In genomic region chr3:34660542-34661290, GRCm38 (mm10) we compare ENCODE assay signal across 17 mouse cellular contexts. TPM values are rescaled to one million over a fixed set of nuclear protein-coding genes. Genes with fewer than 3 reads are reported as not detected.
DNase-seq lines count a peak whose midpoint lies in the region; ATAC-seq and TF ChIP-seq lines count a peak whose summit lies in the region.
"Had no signal": no experiment of that assay in that cellular context is flagged by ENCODE, and none has a peak within 500 bp of the region (broad histone marks: within the 10 kb centered on the region; RNA-seq: fewer than 3 reads in every experiment).

No protein-coding gene starts in this region.

- TF ChIP-seq CTCF in E14TG2a.4 (conservative IDR thresholded peaks at IDR 0.05; ENCODE audit: low read length): no peak

- H3K4me2 ChIP-seq in embryonic facial prominence, embryonic 11.5 days (ENCODE audit: low read depth, low read length): no peak overlapping the region
- peak overlapping the region; percentile 69 for H3K4me2 ChIP-seq in hindbrain, embryonic 14.5 days (replicated peaks)
- H3K4me2 ChIP-seq in neural tube, embryonic 11.5 days (ENCODE audit: low read depth): peak overlapping the region; percentile 83
- H3K4me2 ChIP-seq: liver, embryonic 11.5 days had no signal

- H3K27ac ChIP-seq in embryonic facial prominence, embryonic 11.5 days (replicated peaks; ENCODE audit: low read depth, low read length): no peak overlapping the region
- H3K27ac ChIP-seq in hindbrain, embryonic 14.5 days: peak overlapping the region; percentile 90
- peak overlapping the region; percentile 98 for H3K27ac ChIP-seq in neural tube, embryonic 11.5 days (ENCODE audit: low read depth, low read length)
- H3K27ac ChIP-seq: kidney, postnatal 0 days had no signal

- peak overlapping the region; percentile 45 for H3K4me3 ChIP-seq in E14TG2a.4 (replicated peaks; ENCODE audit: low read length)
- no peak overlapping the region for H3K4me3 ChIP-seq in embryonic facial prominence, embryonic 11.5 days (ENCODE audit: low read depth, low read length)
- no peak overlapping the region; the same call in 1 of the 2 replicates for H3K4me3 ChIP-seq in hindbrain, embryonic 14.5 days (replicated peaks; ENCODE audit: low read length)
- H3K4me3 ChIP-seq in neural tube, embryonic 11.5 days (ENCODE audit: low read depth, low read length): peak overlapping the region; percentile 1; the same call in 1 of the 2 replicates

- H3K9ac ChIP-seq in embryonic facial prominence, embryonic 11.5 days (replicated peaks; ENCODE audit: low read length): 0 out of 2 replicates have a peak overlapping the region, but pooled peaks have one; percentile 13
- 0 out of 2 replicates have a peak overlapping the region, but pooled peaks have one; percentile 61 for H3K9ac ChIP-seq in hindbrain, embryonic 14.5 days
- H3K9ac ChIP-seq in neural tube, embryonic 11.5 days (ENCODE audit: low read length): peak overlapping the region; percentile 74

- ATAC-seq in embryonic facial prominence, embryonic 11.5 days (replicated peaks; ENCODE audit: insufficient number of reproducible peaks, low FRiP score, low TSS enrichment, low read depth): no peak
- no peak for ATAC-seq in hindbrain, embryonic 14.5 days (ENCODE audit: low FRiP score)
- ATAC-seq in neural tube, embryonic 11.5 days (ENCODE audit: insufficient read depth, low FRiP score, low TSS enrichment): no peak
- ATAC-seq: Patski had no signal

- DNase-seq in embryonic facial prominence, embryonic 11.5 days (ENCODE audit: low spot score): no peak
- no peak for DNase-seq in hindbrain, embryonic 14.5 days (ENCODE audit: low spot score)
- DNase-seq in neural tube, embryonic 11.5 days (ENCODE audit: low spot score): peak; percentile 50
- no peak for DNase-seq in thymus, postnatal 0 days (ENCODE audit: low spot score)
- no peak for DNase-seq in heart, adult 18-20 months
- DNase-seq in kidney, adult 8-10 months: no peak
- no peak for DNase-seq in heart, postnatal 14 days
- DNase-seq: adrenal gland, postnatal 25 days; cerebellum, adult 11 months; gastrocnemius, postnatal 25 days; lung, postnatal 14 days had no signal

- H3K9me3 ChIP-seq in E14TG2a.4 (ENCODE audit: low read length): no peaks in the 10 kb centered on the region
- no peaks in the 10 kb centered on the region for H3K9me3 ChIP-seq in embryonic facial prominence, embryonic 11.5 days (replicated peaks; ENCODE audit: control insufficient read depth, low read length)
- H3K9me3 ChIP-seq in hindbrain, embryonic 14.5 days (ENCODE audit: control insufficient read depth, low read length): no peaks in the 10 kb centered on the region
- no peaks in the 10 kb centered on the region for H3K9me3 ChIP-seq in neural tube, embryonic 11.5 days (ENCODE audit: control insufficient read depth, low read length)

- peaks cover 96% of the 10 kb centered on the region for H3K4me1 ChIP-seq in E14TG2a.4 (replicated peaks; ENCODE audit: low read depth, low read length)
- no peaks in the 10 kb centered on the region; the same call in none of the 2 replicates for H3K4me1 ChIP-seq in embryonic facial prominence, embryonic 11.5 days (ENCODE audit: control insufficient read depth, insufficient read depth, low read length)
- peaks cover 5% of the 10 kb centered on the region for H3K4me1 ChIP-seq in hindbrain, embryonic 14.5 days (replicated peaks; ENCODE audit: control insufficient read depth, insufficient read depth, low read length)
- H3K4me1 ChIP-seq in neural tube, embryonic 11.5 days (ENCODE audit: control insufficient read depth, insufficient read depth, low read length): peaks cover 34% of the 10 kb centered on the region

- intact Hi-C loops in heart, postnatal 14 days (cut with DNase I): no loop called here

- peaks cover 24% of the 10 kb centered on the region for H3K27me3 ChIP-seq in E14TG2a.4 (ENCODE audit: insufficient read depth, low read length)
- peaks cover 68% of the 10 kb centered on the region for H3K27me3 ChIP-seq in embryonic facial prominence, embryonic 11.5 days (ENCODE audit: control insufficient read depth, insufficient read depth, low read length)
- peaks cover 54% of the 10 kb centered on the region for H3K27me3 ChIP-seq in hindbrain, embryonic 14.5 days (ENCODE audit: control insufficient read depth, insufficient read depth, low read length)
- peaks cover 43% of the 10 kb centered on the region for H3K27me3 ChIP-seq in neural tube, embryonic 11.5 days (ENCODE audit: control insufficient read depth, insufficient read depth, low read length)

- peaks cover 44% of the 10 kb centered on the region for H3K36me3 ChIP-seq in E14TG2a.4 (ENCODE audit: insufficient read depth, low read length)
- no peaks in the 10 kb centered on the region for H3K36me3 ChIP-seq in embryonic facial prominence, embryonic 11.5 days (replicated peaks; ENCODE audit: control insufficient read depth, insufficient read depth, low read depth, low read length)
- H3K36me3 ChIP-seq in hindbrain, embryonic 14.5 days (replicated peaks; ENCODE audit: control insufficient read depth, insufficient read depth): no peaks in the 10 kb centered on the region
- no peaks in the 10 kb centered on the region for H3K36me3 ChIP-seq in neural tube, embryonic 11.5 days (ENCODE audit: control insufficient read depth, insufficient read depth, low read length)

- WGBS in embryonic facial prominence, embryonic 11.5 days: 6% methylated on average over 14 of the region's 14 CpGs
- WGBS in hindbrain, embryonic 14.5 days: 9% methylated on average over 14 of the region's 14 CpGs
- WGBS in neural tube, embryonic 11.5 days: 4% methylated on average over 14 of the region's 14 CpGs

RNA-seq across cellular contexts. Expression of gene Sox2, which starts 10.5 kb away (rescaled TPM):
- 13.2 and 13.7 TPM in 2 replicates for polyA plus RNA-seq in embryonic facial prominence, embryonic 11.5 days (2014; fragmentation: Nextera tagmentation; extraction: Ambion mirVana)
- 18.0 and 19.8 TPM in 2 replicates for polyA plus RNA-seq in hindbrain, embryonic 14.5 days (2014; fragmentation: Nextera tagmentation; extraction: Ambion mirVana)
- 32.5 and 36.8 TPM in 2 replicates for polyA plus RNA-seq in neural tube, embryonic 11.5 days (2014; fragmentation: Nextera tagmentation; extraction: Ambion mirVana)
- 0.23 TPM in 1 of 2 replicates, not detected in the other for polyA plus RNA-seq in thymus, postnatal 0 days (2015; fragmentation: Nextera tagmentation; extraction: Ambion mirVana)
- under 1 TPM in 1 of 2 experiments, not detected in 1; 0.67 TPM for total RNA-seq in heart, adult 18-20 months (2021)
- total RNA-seq in heart, postnatal 14 days (2021): under 1 TPM in 1 of 2 experiments, not detected in 1; 0.22 TPM
- total RNA-seq: gastrocnemius, postnatal 25 days had no signal
- polyA plus RNA-seq: heart, postnatal 0 days; kidney, postnatal 0 days; small intestine, adult 2 months had no signal

Comparison
In these comparisons a context has a peak if more than half of its experiments do, and no peak if none do; other contexts are left out.
1. H3K4me3 ChIP-seq: peak in E14TG2a.4 (single experiment) and neural tube, embryonic 11.5 days (single experiment); none in embryonic facial prominence, embryonic 11.5 days (single experiment) and hindbrain, embryonic 14.5 days (single experiment).
2. H3K9ac ChIP-seq: peak in every context shown above with its lines; median percentile 74 in neural tube, embryonic 11.5 days; 61 in hindbrain, embryonic 14.5 days; 13 in embryonic facial prominence, embryonic 11.5 days.
3. RNA of gene Sox2, which starts 10.5 kb away (polyA plus RNA-seq): 32.5 to 36.8 TPM in neural tube, embryonic 11.5 days, 18.0 to 19.8 TPM in hindbrain, embryonic 14.5 days and 13.2 to 13.7 TPM in embryonic facial prominence, embryonic 11.5 days; 0.23 TPM in thymus, postnatal 0 days; every median in the first group is over 10 times any median in the second.